Mouse (Mus musculus): ENCODE measurements around the gene Kif27.

DNA sequence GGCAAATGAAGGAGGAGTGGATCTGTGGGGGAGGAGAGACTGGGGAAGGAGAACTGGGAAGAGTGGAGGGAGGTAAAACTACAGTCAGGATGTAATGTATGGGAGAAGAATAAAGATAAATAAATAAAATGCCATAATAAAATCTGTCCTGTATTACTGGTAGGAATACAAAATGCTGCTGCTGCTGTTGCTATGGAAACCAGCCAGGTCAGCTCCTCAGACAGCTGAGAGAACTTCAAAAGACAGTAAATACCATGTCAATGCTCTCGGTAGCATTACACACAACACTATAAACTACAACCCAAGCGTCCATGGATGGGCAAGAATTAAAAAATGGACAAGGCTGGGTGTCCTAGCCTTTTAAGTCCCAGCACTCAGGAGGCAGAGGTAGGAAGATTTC, 41.2 kb downstream of the Kif27 start:
- TF ChIP-seq POLR2A (IDR thresholded peaks at IDR 0.05; ENCODE audit: control insufficient read depth, low read depth, low read length) = no peak
- no peak for TF ChIP-seq CTCF (IDR thresholded peaks at IDR 0.05; ENCODE audit: control insufficient read depth, insufficient read depth, insufficient replicate concordance, low read depth, low read length)
